In genomic region chr9:61297385-61297784, GRCm38 (mm10) we compare ENCODE assay signal across 10 mouse cellular contexts.
"Had no signal": no experiment of that assay in that cellular context is flagged by ENCODE, and none has a peak within 500 bp of the region (broad histone marks: within the 10 kb centered on the region; RNA-seq: fewer than 3 reads in every experiment).

No protein-coding gene starts in this region.

- H3K9me3 ChIP-seq: midbrain, embryonic 13.5 days; neural tube, embryonic 15.5 days; stomach, embryonic 15.5 days had no signal

- H3K27ac ChIP-seq: liver, embryonic 14.5 days; midbrain, embryonic 13.5 days; neural tube, embryonic 15.5 days; stomach, embryonic 15.5 days had no signal

- H3K36me3 ChIP-seq: midbrain, embryonic 13.5 days; neural tube, embryonic 15.5 days; stomach, embryonic 15.5 days had no signal

- DNase-seq: kidney, adult 11 months; kidney, postnatal 10 days; lung, adult 18-20 months; right cerebral cortex, postnatal 14 days; thymus, postnatal 36 days had no signal

- ATAC-seq: midbrain, embryonic 13.5 days had no signal

- H3K4me1 ChIP-seq: stomach, embryonic 15.5 days had no signal

- H3K27me3 ChIP-seq: stomach, embryonic 15.5 days had no signal

- H3K4me2 ChIP-seq: midbrain, embryonic 13.5 days; neural tube, embryonic 15.5 days; stomach, embryonic 15.5 days had no signal

- H3K9ac ChIP-seq: liver, embryonic 14.5 days; midbrain, embryonic 13.5 days; neural tube, embryonic 15.5 days; stomach, embryonic 15.5 days had no signal

- H3K4me3 ChIP-seq: midbrain, embryonic 13.5 days; myocyte; neural tube, embryonic 15.5 days; stomach, embryonic 15.5 days had no signal
